Mouse (Mus musculus) WW6 (cell line): Measurements from ENCODE around the gene Auts2.

ENCODE experiments used
- DNase-seq: peaks from one replicate; pipeline ENCODE4 v3.0.0-alpha.2; 2013; ENCODE audit warnings: low read depth, low spot score

Gene Auts2

GRCm38 (mm10) chr5:132268351-132268967 lies 274.7 kb downstream of the Auts2 start:
- DNase-seq, result no peak

- no peak for DNase-seq
Observed at GRCm38 (mm10) chr5:132265015-132265414, 278.1 kb downstream of the Auts2 start.

GRCm38 (mm10) chr5:132261750-132262149 lies 281.4 kb downstream of the Auts2 start:
- DNase-seq, result no peak

- no peak for DNase-seq
Observed at GRCm38 (mm10) chr5:132258882-132259281, 284.3 kb downstream of the Auts2 start.

- no peak for DNase-seq
Observed at GRCm38 (mm10) chr5:132255579-132255978, 287.6 kb downstream of the Auts2 start.

- DNase-seq, result no peak
Observed at GRCm38 (mm10) chr5:132249523-132249922, 293.6 kb downstream of the Auts2 start.

GRCm38 (mm10) chr5:132248069-132248468 lies 295.1 kb downstream of the Auts2 start:
- DNase-seq, result no peak

- no peak for DNase-seq
Observed at GRCm38 (mm10) chr5:132235460-132235859, 307.7 kb downstream of the Auts2 start.

GRCm38 (mm10) chr5:132234471-132234870 lies 308.7 kb downstream of the Auts2 start:
- no peak for DNase-seq

- DNase-seq, result peak; percentile 24
Observed at GRCm38 (mm10) chr5:132231280-132232047, 311.7 kb downstream of the Auts2 start.

GRCm38 (mm10) chr5:132229644-132230357 lies 313.3 kb downstream of the Auts2 start:
- DNase-seq, result no peak

- DNase-seq, result no peak
Observed at GRCm38 (mm10) chr5:132229023-132229422, 314.1 kb downstream of the Auts2 start.

- no peak for DNase-seq
Observed at GRCm38 (mm10) chr5:132220376-132220930, 322.7 kb downstream of the Auts2 start.

- no peak for DNase-seq
Observed at GRCm38 (mm10) chr5:132216143-132216542, 327.0 kb downstream of the Auts2 start.

GRCm38 (mm10) chr5:132212446-132212845 lies 330.7 kb downstream of the Auts2 start:
- no peak for DNase-seq

GRCm38 (mm10) chr5:132209694-132210093 lies 333.4 kb downstream of the Auts2 start:
- DNase-seq, result no peak

GRCm38 (mm10) chr5:132206220-132206619 lies 336.9 kb downstream of the Auts2 start:
- DNase-seq, result no peak

- DNase-seq, result no peak
Observed at GRCm38 (mm10) chr5:132203846-132204245, 339.3 kb downstream of the Auts2 start.

- DNase-seq, result no peak
Observed at GRCm38 (mm10) chr5:132201077-132201645, 342.0 kb downstream of the Auts2 start.

GRCm38 (mm10) chr5:132200595-132200994 lies 342.5 kb downstream of the Auts2 start:
- DNase-seq, result no peak

GRCm38 (mm10) chr5:132195048-132195533 lies 348.1 kb downstream of the Auts2 start:
- no peak for DNase-seq

- DNase-seq, result no peak
Observed at GRCm38 (mm10) chr5:132190190-132190589, 353.0 kb downstream of the Auts2 start.
